Mouse (Mus musculus) layer of hippocampus, adult 9-10 months (tissue): ENCODE results near the gene Wnt6.
A peak's percentile ranks its signal among the peaks of the same experiment; 100 is the strongest.
"Not testable (repeated sequence)": the region's sequence is repeated elsewhere in the genome, so short reads cannot be mapped to it uniquely, and the experiment has no call there.

Experiments
- DNase-seq: peaks from one replicate; pipeline ENCODE4 v3.0.0; 2022; ENCODE audit warnings: low spot score

The Wnt6 gene

DNA sequence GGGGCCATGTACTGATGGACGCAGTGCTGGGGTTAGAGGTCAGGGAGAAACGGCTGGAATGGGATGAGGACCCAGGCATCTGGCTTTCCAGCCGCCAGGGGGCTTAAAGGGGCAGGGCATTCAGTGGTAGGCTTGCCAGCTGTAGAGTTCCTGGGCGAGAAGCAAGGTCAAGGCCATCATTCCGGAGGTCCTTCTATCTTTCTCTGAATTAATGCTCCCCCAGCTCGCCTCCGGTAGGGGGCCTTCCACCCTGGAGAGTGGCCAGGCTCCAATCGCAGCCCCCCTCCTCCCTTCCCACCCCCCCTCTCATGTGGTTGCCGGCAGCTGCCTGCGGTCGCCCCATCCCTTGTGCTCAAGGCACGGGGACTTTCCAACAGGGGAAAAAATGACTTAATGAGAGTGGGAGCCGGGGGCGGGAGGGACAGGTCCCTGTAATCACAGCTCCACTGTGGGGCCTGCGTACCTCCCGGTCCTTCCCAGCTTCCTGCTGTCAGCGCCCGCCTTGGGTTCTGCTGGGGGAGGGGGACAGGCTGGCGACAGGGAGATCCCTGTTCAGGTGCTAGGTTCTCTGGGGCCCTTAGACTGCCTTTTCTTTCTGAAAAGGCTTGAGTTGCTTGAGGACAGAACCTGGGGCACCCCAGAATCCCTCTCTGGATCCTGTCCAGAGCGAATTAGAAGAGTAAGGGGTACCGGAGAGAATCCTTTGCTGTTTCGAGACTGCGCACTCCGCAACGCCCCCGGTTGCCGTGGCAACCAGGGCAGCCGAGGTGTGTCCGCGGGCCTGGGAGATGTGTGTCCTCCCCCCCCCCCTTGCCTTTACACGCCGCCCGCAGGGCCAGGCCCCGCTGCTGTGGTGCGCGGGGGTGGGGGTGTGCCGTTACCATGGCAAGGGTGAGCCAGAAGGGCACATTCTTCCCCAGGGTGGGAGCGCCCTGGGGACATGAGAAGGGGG is 34.9 kb downstream of the Wnt6 start:
- no peak for DNase-seq

DNA sequence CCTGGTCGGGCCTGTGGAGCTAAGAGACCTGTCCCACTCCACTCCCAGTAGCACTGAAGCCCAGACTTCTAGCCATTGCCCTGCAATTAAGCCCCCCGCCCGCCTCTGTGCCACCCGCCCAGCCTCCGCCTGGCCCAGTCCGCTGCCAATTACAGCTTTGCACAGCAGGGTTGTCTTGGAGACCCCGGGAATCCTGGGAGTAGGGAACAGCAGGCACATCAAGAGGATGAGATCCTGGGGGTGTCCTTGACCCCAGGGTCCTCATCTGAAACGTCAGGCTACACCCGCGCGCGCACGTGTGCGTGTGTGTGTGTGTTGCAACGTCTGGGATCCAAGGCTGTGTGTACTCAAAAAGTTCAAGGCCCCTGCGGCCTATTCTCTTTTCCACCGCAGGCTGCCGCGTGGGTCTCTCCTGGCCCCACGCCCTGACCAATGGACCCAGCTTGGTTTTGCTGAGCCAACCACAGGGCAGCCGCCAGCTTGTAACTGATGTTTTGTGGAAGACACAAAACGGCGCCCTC is 35.9 kb downstream of the Wnt6 start:
- no peak for DNase-seq

DNA sequence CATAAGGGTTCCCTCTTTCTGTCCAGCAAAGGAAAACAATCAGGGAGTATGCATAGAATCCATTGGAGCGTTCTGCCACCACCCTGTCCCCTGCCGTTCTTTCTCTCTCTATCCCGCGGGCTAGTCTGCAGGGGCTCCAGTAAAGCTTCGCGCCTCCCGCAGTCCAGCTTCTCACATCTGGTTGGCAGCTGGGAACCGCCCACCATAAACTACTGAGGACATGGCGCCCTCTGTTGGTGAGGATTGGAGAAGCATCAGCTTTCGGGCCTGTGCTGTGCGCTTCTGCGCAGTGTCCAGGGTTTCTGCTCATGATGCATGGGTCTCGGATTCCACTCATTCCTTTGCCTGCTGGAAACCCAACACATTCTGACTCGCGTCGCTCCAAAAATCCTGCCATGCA is 36.4 kb downstream of the Wnt6 start:
- peak; percentile 93 for DNase-seq

- no peak for DNase-seq
Observed at GRCm38 (mm10) chr1:74809007-74809406, 37.3 kb downstream of the Wnt6 start.

DNA sequence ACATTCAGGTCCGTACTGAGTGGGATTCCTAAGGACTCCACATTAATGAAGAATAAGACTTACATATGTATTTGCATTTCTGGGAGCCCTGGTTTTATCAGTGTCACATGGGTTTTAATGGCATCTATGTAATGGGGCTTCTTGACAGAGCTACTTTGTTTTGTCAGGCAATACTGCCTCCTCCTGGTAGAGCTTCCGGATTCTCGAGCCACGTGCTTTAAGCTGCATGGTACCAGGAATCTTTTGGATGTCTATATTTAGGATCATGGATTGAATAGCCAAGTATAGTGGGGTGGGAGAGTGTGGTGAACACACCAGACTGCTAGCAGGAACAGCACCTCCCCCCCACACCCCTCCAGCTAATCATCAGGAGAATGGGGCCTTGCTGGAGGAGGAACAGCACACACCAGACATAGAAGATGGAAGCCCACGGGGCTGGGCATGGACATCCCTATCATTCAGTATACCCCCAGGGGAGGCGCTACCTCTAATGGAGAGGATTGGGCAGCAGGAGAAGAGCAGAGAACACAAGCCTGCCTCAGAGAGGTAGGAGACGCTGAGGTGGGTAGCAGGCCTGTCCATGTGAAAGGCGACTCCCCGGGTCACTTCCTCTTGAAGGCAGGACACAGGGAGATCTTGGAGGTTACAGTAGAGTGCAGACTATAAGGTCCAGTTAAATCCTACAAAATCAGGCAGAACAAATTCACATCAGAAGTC is 43.4 kb downstream of the Wnt6 start:
- no peak for DNase-seq

- not testable (repeated sequence) for DNase-seq
Observed at GRCm38 (mm10) chr1:74815965-74816364, 44.3 kb downstream of the Wnt6 start.

GRCm38 (mm10) chr1:74816612-74817199 is 45.0 kb downstream of the Wnt6 start:
- peak; percentile 78 for DNase-seq

GRCm38 (mm10) chr1:74817219-74817618 is 45.5 kb downstream of the Wnt6 start:
- no peak for DNase-seq

GRCm38 (mm10) chr1:74818509-74818908 is 46.8 kb downstream of the Wnt6 start:
- no peak for DNase-seq

DNA sequence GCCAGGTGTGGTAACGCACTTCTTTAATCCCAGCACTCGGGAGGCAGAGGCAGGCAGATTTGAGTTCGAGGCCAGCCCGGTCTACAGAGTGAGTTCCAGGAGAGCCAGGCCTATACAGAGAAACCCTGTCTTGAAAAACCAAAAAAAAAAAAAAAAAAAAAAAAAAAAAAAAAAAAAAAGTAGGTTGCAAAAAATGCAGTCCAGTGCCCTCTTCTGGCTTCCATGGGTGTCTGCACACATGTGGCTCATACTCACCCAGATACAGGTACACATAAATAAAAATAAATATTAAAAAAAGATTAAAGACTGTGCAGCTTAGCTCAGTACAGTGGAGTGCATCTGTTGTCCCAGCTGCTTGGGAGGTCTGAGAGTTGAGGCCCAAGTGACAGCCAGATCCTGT is 51.9 kb downstream of the Wnt6 start:
- DNase-seq: not testable (repeated sequence)

GRCm38 (mm10) chr1:74824518-74825302 is 53.0 kb downstream of the Wnt6 start:
- DNase-seq: no peak

DNA sequence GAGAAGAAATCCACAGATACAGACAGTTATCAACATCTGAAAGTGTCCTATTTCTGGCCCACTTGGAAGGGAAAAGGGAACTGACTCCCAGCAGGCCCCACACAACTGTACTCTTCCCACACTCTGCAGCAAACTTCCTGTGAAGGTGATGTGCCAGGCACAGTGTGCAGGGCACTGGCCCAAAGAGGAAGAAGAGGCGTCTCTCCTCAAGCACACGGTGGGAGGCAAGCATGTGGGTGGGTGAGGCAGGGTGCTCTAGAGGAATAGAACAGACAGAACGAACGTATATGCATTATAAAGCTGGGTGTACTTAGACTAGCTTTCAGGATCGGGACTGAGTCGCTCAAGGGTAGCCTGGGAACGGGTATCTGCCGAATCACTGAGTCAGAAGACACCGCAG is 58.4 kb downstream of the Wnt6 start:
- DNase-seq: no peak

DNA sequence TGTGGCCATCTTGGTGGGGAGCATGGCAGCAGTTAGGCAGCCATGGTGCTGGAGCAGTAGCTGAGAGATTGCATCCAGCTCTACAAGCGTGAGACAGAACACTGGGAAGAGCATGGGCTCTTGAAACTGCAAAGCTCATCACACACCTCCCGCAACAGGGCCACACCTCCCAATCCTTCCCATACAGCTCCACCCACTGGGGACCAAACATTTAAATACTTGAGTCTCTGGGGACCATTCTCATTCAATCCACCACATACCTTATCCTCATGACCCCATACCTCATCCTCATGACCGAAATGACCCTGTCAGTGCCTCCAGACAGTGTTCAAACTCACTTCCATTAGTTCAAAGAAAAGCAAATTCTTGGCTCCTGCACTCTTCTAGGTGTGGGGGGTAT is 61.6 kb downstream of the Wnt6 start:
- DNase-seq: no peak
